Mouse (Mus musculus) cerebellum, adult 9-10 months (tissue): ENCODE results near the gene Il4ra.

Experiments used
- DNase-seq: peaks from one replicate; pipeline ENCODE4 v3.0.0; 2022

Gene Il4ra

GRCm38 (mm10) chr7:125551766-125552709 is at the start of gene Il4ra:
TSS of gene Il4ra (plus strand) at chr7:125552120.
- DNase-seq = peak; percentile 48

GRCm38 (mm10) chr7:125503374-125504092 is 48.4 kb upstream of the Il4ra start:
- no peak for DNase-seq

- no peak for DNase-seq
Measured at GRCm38 (mm10) chr7:125504618-125505017, 47.3 kb upstream of the Il4ra start.

GRCm38 (mm10) chr7:125505568-125505967 is 46.4 kb upstream of the Il4ra start:
- no peak for DNase-seq

GRCm38 (mm10) chr7:125507279-125507678 is 44.6 kb upstream of the Il4ra start:
- DNase-seq = no peak

DNA sequence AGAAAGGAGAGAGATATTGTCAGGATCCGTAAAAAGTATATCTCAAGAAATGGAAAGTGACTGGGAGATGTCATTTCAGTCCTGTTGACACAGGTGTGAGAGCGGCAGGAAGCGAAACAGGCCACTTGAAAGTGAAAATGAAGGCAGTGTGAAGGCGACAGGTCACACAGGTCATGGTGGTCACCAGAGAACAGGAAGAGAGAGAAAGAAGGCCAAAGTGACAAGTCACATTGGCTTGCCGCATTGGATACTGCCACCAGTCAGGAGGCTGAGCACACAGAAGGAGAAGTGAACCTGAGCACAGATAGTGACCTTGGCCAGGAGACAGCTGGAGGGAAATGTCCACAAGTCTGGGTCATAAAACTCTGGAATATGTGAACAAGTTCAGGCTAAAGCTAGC is 40.5 kb upstream of the Il4ra start:
- no peak for DNase-seq

DNA sequence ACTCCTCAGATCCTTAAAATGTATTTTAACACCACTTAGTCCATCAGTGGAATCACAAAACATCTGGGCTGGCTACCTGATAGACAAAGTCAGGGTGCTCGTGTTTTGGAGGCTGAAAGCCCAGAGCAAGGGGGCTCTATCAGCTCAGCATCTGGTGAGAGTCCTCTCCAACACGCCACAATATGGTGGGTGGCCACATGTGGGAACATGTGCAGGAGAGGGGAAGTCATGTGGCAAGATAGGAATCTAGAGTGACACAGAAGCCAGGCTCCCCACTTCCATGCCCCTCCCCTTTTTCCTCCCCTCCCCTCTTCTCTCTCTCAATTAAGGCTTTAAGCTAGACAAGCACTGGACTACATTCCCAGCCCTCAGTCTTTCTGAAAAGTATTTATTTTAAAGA is 40.1 kb upstream of the Il4ra start:
- DNase-seq = no peak

DNA sequence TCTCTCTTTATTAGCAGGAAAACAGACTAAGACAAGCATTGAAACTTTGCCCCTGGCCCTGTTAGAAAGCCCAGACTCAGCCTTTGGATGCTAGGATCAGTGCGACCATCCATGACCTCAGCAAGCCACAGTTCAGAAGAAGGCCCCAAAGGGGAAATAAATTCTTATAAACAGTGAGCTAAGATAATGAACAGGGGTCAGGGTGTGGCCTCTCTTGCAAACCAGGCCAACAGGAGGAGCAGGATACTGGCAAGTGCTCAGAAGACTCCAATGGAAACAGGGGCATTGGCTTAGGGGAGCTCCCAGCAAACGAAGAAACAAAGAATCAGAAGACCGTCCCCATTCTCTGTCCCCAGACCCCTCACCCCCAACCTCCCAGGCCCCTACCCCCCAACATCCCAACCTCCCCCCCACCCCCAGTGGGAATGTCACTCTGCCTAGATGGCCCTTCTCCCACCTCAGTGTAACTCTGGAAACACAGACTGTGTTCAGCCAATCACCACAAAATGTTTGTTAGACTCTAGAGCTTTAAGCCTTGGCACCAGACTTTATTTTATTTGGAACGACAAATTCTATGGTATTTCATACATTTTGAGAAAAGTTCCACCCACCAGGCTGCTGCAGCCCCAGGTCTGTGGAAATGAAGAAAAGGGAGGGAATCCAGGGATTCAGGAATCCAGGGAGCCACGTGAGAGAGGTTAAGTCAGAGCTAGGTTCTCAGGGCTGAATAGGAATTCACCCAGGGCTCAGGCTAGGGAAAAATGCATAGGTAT is 36.7 kb upstream of the Il4ra start:
- no peak for DNase-seq

GRCm38 (mm10) chr7:125516723-125517122 is 35.2 kb upstream of the Il4ra start:
- DNase-seq = no peak

GRCm38 (mm10) chr7:125517470-125517869 is 34.5 kb upstream of the Il4ra start:
- DNase-seq = no peak

GRCm38 (mm10) chr7:125519715-125520114 is 32.2 kb upstream of the Il4ra start:
- DNase-seq = no peak

- DNase-seq = no peak
Measured at GRCm38 (mm10) chr7:125523051-125523450, 28.9 kb upstream of the Il4ra start.

DNA sequence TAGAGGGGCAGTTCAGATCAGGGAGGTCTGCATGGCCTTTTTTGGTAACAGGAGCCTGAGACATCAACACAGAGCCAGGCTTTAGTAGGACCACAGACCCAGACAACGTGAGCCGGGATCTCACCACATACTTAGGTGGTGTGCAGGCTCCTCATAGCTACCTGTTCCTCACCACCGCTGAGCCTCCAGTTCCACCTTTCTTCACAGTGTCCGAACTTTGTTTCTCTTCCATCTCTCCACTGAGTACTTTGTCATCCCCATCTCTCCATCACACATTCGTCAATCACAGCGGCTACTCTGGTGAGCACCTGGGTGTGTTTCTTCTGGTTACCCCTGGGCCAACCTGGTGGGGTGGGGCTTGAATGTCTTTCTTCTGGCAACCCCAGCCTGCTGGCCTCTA is 24.7 kb upstream of the Il4ra start:
- DNase-seq = no peak

- no peak for DNase-seq
Measured at GRCm38 (mm10) chr7:125527901-125528580, 23.9 kb upstream of the Il4ra start.

- DNase-seq = no peak
Measured at GRCm38 (mm10) chr7:125539351-125539750, 12.6 kb upstream of the Il4ra start.

DNA sequence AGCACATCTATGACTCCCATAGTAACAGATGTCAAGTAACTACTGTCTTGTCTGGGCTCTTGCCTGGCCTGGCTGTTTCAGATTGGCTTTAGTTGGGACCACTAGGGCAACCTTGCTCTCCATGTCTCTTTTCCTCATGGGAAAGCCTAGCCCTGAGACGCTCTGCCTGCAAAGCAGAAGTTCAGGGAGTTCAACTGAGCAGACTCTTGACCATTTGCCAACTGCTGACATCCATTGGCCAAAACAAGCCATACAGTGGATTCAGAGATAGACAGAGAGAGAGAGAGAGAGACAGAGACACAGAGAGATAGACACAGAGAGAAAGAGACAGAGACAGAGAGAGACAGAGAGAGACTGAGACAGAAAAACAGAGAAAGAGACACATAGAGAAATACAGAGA is 10.9 kb upstream of the Il4ra start:
- DNase-seq = no peak

GRCm38 (mm10) chr7:125541821-125542220 is 10.1 kb upstream of the Il4ra start:
- DNase-seq = no peak

- DNase-seq = no peak
Measured at GRCm38 (mm10) chr7:125542335-125543050, 9.4 kb upstream of the Il4ra start.

DNA sequence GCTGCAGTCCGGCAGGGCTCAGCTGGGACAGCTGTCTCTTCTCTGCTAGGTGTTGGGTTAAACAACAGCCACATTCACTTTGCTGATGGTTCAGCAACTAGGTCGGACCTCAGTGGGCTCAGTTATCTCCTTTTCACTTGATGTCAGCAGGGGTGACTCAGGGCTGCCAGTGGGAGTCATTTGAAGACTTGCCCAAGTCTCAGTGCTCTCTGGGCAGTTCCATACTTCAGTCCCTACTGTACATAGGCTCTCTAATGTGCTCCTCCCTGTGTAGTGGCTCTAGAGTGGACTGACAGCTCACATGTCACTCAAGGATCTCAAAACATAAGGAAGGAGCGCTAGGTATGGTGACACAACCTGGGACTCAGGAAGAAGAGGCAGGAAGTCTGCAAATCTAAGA is 8.4 kb upstream of the Il4ra start:
- no peak for DNase-seq

- no peak for DNase-seq
Measured at GRCm38 (mm10) chr7:125545331-125545730, 6.6 kb upstream of the Il4ra start.

GRCm38 (mm10) chr7:125546727-125547126 is 5.2 kb upstream of the Il4ra start:
- DNase-seq = no peak

GRCm38 (mm10) chr7:125549916-125550315 is 2.0 kb upstream of the Il4ra start:
- DNase-seq = no peak
